Mouse (Mus musculus): ENCODE measurements around the gene Birc7.

- TF ChIP-seq POLR2A (IDR thresholded peaks at IDR 0.05; ENCODE audit: extremely low read depth, insufficient read depth, low read length) (no peak), CTCF (IDR thresholded peaks at IDR 0.05; ENCODE audit: extremely low read depth, insufficient read depth, low read length) (no peak)
Observed at GRCm38 (mm10) chr2:180885270-180885669, 43.6 kb upstream of the Birc7 start.
